Mouse (Mus musculus) CH12F3 (cell line): ENCODE measurements around the gene Adgrf3.

Source experiments
- in situ Hi-C: fragments of 300-500 bp; cut with MboI; formaldehyde crosslinking; loops from 2 replicates; pipeline ENCODE4 v1.14.3; 2020; ENCODE audit warnings: low sequenced_read_pairs

Adgrf3 gene

DNA sequence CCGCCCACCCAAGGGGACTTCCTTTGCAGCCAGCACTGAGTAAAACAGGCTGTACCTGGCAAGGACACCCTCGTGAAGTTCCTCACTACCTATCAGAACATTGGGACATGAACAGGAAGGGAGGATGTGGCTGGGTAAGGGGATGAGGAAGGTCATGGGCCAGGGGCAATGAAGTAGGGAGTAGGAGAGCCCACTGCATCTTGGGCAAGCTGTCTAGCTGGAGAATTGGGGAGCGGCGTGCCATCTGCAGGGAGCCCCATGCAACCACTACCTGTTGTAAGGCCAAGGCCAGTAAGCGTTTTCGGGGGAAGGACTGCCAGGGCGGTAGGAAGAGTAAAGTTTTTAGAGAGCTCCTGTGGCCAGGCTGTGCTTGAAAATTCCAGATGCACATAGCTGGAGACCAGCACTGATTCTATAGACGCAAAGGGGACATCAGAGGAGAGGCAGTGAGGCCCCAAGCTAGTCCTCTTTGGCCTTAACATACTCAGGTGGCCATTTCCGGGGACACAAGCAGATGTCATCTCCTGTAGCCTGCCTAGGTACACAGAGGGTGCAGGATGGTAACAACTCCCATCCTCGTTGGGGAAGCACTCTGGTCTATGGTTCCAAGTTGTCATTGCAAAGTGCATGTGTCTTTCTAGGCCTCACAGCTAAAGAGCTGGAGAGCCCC lies 2.2 kb downstream of the Adgrf3 start:
- in situ Hi-C loops, result no loop called here

DNA sequence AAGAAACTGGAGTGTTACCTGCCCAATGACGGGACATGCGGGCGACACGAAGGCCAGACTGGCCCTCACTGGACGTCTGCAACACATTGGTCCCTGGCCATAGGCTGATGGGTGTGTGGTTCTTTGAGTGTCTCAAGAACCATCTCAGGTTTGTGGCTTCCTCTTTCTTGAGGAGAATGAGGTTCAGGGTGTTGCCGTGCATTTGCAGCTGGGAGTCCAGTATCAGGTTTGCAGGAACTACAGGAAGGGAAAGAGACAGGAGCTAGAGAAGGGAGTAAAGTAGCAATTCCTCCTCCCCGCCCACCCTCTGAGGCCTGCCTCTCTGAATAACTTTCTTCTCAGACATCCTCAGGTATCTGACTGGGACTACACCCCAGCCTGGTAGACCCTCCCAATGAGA lies 3.3 kb downstream of the Adgrf3 start:
- in situ Hi-C loops, result no loop called here

DNA sequence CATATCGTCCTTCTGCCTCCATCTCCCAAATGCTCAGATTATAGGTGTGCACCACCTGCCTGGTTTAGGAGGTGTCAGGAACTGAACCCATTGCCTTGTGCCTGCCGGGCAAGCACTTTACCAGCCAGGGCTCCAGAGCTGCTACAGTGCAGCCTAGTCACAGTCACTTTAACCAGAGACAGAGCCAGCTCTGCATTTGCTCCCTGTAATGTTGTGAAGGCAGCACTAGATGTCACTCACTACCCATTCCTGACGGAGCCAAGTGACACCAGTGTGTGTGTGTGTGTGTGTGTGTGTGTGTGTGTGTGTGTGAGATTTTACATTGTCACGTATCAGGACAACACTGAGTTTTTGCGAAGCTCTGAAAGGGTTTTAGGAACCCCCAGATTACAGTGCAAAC lies 4.0 kb downstream of the Adgrf3 start:
- in situ Hi-C loops, result no loop called here

DNA sequence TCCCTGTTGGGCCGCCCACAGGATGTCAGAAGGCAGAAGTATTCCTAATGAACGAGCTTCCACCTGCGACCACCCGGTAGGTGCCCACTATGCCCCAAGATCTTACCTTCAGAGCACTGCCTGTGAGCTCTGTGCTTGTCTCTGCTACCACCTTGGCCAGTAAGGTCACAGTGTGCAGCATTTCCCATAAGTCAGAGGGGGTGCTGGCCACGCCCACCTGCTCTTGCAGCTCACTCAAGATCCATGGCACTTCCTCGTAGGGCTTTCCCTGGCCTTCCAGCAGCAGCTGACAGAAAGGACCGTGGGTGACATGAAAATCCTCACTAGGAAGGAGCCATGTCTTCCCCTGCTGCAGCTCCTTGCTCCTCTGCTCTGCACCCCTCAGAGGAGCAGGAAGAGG lies 7.3 kb downstream of the Adgrf3 start:
- in situ Hi-C loops, result no loop called here

DNA sequence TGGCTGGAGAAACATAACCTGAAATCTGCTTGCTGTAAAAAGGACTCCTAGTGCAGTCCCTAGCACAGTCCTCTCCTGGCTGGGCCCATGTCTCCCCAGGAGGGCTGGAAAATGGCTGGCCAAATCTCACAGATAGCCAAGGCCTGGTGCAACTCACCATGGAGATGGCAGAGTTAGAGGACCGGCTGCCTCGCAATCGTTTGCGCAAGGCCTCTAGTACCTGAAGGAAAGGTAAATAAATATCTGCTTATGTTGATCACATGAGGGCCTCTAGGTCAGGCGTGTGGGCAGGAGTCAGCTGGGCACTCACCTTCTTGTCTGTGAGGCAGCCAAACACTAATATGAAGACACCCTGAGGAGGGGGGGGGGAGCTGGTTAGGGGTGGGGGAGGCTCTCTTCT lies 10.2 kb downstream of the Adgrf3 start:
- in situ Hi-C loops, result no loop called here

DNA sequence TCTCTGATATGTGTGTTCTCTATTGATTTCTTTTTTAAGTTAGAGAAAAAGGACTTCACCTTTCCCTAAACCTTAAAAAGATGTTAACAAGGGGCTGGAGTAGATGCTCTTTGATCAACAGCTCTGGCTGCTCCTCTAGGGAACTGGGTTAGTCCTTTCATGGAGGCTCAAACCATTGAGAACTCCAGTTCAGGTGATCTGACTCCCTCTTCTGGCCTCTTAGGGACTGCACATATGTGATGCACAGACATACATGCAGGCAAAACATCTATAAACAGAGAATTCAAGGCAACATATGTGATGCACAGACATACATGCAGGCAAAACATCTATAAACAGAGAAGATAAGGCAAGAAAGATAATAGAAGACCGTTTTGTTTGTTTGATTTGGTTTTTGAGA lies 13.1 kb downstream of the Adgrf3 start:
- in situ Hi-C loops, result no loop called here

DNA sequence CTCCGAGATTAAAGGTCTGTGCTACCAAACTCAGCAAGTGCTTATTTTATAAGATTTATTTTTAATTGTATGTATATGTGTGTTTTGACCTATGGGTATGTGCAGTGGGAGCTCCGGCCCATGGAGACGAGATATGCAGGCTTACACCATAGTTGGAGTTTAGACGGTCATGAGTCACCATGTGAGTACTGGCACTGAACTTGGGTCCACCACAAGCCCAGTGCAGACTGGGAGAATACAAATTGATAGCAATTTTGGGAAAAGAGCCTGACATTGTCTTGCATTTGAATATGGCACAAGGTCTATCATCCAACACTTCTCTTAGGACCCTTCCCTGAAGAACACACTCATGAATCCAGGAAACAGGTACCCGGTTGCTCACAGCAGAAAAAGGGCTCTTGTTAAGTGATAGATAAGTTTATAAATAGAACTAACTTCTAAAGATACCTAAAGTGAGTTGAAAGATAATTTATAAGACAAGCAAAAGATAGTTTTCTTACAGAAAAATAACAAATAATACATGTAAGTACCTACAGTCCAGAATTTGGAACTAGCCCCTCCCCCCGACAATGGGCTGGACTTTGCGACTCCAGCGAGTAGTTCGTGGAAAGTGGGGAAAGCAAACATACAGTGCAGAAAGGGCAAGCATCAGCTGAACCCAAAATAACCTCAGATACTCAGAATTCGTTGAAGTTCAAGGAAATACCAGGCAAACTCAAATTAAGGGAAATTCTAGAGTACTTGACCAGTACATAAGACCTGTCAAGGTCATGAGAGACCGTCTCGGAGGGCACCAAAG lies 17.6 kb downstream of the Adgrf3 start:
- in situ Hi-C loops, result no loop called here

DNA sequence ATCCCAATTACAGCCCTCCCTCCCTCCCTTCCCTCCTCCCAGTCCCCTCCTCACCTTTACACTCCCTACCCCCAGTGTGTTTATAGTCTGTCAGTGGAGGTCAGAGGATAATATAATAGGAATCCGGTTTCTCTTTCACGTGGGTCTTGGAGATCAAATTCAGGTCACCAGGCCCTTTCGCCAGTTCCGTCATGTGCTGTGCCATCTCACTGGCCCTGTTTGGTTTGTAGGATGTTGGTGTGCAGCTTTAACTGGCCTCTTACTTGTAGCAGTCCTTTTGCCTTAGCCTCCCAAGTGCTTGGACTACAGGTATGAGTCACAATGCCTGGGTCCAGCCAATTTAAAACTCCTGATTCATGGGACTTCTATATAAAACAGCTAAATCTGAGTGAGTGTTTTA lies 29.7 kb downstream of the Adgrf3 start:
- in situ Hi-C loops, result no loop called here

DNA sequence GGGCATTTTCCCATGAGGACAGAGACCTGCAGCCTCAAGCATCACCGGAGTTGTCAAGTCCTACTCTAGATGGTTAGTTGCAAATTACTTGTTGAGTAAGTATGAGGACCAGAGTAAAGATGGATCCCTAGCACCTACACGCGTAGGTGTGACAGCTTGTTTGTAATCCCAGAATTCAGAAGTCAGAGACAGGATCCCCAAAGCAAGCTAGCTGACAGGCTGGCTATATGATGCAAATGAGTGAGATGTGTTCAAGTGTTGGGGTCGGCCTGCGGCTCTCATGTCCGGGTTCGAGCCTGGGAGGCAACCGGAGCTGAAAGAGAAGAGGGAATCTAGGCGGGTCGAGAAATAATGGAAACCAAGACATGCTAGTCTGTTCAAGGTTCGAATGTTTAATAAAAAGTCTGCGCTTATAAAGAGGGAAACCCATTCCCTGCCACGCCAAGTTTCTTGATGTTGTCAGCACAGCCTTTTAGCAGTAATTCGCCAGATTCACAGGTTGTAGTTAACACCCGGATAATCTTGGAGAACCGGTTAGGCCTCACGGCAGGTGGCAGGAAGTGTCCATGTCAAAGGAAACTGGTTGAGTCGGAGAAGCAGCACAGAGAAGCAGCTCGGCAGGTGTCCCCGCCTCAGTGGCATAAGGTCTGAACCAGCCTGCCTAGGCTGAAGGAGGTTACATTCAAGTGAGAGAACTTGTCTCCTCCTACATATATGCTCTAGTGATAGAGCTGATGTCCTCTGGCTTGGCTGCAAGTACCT lies 32.4 kb downstream of the Adgrf3 start:
- in situ Hi-C loops, result no loop called here

DNA sequence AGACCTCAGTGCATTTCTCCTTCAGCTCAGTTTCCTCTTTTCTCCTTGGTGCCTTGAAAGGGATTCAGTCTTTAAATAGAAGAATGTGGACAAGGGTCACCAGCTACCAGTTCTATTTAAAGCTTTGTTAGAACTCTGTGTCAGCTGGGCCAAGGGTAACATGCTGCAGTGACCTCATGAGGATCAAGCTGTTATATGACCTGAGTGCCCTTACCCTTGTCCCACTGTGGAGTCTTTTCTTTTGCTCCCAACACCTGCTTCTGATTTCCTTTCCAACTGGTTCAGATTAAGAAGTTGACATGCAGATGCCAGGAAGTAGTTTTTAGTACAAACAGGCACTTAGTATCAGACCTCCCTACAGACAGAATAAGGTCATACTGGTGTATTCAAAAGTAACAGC lies 33.4 kb downstream of the Adgrf3 start:
- in situ Hi-C loops, result no loop called here

DNA sequence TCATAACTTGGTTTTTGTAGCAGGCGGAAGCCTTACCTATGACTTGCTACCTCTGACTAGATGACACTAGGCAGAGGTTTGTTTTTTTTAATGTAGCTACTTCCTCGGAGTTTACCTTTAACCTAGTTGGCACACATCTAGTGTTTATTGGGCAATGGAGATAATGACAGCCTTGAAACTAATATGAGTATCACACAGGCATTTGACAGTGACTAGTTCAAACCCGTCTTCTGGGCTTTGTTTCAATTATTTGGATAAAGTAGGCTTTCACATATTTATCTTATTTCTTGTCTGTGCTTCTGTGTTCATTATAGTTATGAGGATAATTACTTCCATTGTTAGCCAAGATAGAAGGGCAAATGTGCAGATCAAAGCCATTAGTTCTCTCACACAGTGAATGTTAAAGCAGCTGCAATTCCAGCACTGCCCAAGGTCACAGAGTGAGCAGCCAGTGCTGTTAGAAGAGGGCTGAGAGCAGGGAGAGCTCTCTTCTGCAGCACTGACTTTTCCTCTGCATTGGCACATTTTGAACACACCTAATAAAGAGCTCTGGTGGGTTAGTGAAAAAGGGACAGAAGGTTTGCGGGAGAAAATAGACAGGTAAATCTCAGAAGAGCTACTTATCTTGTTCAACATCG lies 35.1 kb downstream of the Adgrf3 start:
- in situ Hi-C loops, result no loop called here

DNA sequence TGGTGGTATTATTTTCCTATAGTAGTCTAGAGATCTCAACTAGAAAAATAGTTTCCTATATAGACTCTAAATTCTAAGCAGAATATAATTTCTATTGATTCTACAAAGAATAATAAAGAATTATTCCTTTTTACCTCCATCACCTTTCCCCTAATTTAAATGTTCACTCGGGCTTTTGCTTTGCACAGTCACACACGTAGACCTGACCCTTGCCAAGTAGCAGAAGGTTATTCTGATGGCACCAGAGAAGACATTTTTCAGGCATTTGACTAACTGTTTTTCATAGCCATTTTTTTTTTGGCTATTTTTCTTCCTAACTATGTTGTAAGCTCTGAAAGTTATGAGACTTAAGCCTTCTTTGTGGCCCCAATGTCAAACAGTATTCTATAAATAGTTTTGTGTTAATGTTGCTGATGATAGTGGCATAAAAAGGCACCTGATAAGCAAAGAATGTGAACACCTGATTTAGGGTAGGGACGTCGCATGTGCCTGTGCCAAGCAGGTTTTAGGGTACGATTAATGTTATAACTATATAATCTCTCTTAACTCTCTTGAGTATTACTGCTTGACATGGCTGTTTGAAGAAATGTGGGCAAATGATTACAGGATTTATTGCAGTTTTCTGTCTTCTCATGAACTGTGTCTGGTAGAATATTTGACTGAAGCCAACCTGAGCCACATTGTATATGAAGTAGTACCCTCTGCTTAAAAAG lies 40.1 kb downstream of the Adgrf3 start:
- in situ Hi-C loops, result no loop called here

DNA sequence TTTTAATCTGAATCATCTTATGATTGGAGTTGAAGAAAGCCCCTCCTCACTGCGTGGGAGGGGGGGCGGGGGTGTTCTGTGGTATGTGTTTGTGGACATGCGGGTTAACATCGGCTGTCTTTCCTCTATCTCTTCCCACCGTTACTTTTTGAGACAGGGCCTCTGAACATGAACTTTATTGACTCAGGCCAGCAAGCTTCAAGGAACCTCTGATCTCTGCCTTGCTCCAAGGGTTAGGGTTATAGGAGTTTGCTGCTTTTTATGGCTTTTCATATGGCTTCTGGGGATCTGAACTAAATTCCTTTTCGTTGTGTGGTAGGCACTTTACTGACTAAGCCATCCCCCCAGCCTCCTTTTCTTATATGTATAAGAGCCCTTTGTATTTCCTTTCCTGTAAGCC lies 43.2 kb downstream of the Adgrf3 start:
- in situ Hi-C loops, result no loop called here

DNA sequence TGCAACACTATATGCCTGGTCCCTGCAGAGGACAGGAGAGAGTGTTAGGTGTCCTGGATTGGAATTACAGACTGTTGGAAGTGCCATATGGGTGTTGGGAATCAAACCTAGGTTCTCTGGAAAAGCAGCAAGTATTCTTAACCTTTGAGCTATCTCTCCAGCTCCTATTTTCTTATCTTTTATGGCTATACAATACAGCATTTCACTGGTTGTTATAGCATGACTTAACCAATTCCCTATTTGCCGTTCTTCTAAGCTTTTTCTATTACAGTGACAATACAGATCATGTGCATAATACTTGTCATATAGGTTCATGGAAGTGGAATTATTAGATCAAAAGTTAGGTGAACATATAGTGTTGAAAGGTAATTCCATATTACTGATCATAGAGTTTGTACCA lies 43.7 kb downstream of the Adgrf3 start:
- in situ Hi-C loops, result no loop called here

DNA sequence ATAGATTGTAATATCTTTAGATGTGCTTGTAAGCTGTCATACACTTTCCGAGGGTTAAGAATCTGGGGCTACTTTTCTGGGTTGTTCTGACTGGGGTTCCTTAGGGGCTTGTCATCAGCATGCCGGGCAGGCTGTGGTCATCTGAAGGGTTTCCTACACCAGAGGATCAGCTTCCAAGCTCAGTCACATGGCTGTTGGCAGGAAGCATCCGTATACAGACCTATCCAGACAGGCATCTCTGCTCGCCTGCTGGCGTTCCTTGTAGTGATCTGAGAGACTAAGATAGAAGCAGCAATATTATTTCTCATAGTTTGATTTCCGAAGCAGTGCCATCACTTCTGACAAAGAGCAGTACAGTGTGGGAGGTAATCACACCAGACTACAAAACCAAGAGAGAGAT lies 45.9 kb downstream of the Adgrf3 start:
- in situ Hi-C loops, result no loop called here

DNA sequence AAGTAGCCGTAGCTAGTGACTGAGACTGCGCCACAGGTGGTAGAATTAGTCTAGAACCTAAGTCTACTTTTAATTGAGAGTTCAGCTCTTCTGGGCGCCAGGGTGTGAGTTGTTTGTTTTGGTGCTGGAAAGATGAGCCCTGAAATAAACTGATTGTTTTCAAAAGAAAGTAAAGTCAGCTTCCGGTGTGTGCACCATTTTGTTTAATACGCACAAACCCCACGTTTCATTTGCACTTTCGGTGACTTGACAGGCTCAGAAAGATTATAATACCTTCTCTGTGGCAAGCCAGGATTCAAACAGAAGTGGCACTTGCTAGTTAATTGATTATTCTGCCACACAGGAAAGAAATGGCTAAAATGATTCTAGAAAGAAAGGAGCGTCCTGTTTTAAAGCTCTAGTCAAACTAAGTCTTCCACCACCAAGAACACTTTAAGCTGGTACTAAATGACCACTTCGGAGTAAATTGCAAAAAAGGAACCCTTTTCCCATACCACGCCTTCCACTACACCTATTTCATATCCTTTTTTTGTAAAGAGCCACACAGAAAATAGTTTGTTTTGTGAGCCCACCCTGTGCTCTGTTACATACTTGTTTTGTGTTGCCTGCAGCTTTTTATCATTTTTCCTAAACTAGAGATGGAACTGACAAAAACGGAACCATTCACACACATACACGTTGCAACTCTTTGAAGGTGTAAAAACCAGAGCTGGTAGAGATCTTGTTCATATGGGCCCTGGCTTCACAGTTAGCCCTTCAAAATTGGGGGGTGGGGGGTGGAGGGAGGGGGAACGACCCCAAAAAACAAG lies 49.5 kb downstream of the Adgrf3 start:
- in situ Hi-C loops, result no loop called here

DNA sequence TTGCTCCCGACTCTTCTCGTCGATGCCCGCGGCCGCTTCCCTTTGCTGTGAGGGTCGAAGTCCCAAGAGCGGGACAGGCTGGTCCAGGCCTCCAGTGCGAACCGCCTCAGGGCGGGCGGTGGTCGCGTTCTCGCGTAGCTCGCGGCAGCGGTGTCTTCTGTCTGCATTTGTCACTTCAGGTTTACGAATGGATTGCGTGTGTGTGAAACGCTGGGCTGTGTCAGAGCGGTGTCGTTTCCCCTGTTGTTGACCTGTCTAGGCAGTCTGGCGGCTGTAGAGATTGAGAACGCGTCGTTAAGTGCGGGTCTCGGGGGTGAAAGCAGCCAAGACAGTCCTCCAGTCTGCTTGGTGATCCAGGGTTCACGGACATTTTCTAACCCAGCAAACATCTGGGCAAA lies 50.1 kb downstream of the Adgrf3 start:
- in situ Hi-C loops, result no loop called here

DNA sequence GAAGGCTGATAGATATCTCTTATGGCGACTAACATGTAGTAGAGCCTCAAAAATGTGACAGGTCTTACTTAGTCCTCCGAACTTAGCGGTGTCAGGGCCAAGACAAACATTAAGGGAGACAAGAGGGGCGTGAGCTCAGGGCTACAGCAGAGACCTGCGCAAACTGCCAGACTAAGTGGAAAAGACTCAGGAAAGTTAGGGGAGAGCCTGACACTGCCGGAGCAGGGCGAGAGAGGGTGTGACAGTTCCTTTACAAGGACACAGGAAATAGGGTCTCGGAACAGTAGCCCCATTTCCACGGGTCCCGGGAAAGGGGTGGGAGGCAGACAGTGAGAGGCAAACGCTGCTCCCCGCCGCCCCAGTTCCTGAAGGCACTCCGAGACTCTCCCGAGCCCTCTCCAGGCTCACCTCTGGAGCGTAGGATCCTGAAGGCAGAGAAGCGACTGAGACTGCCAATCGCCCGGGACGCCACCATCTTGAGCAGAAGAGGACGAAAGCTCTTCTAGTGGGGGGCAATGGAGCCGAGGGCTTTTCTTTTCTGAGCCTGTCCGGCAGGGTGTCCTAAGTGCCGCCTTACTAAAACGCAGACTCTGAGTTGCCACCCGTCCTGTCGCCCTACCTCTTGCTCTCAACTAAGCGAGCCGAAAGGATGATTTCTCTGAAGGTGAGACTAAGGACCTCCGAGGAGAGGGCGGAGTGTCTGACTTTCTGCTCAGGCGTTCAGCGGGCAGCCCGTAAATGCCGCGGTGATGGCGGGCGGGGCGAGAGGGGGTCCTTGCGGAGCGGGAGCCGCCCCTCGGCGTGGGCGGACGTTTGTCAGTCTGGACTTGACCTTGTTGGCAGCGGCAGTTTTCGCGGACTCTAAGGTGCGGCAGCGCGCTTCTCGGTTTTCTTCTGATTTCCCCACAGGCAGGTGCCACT lies 50.8 kb downstream of the Adgrf3 start, which contains the start of the genes Hadha and Hadhb:
TSS of gene Hadha (minus strand) at position 689 of the 921 bp plus-strand sequence.
TSS of gene Hadhb (plus strand) at position 775 of the 921 bp plus-strand sequence.
- in situ Hi-C loops, result no loop called here

DNA sequence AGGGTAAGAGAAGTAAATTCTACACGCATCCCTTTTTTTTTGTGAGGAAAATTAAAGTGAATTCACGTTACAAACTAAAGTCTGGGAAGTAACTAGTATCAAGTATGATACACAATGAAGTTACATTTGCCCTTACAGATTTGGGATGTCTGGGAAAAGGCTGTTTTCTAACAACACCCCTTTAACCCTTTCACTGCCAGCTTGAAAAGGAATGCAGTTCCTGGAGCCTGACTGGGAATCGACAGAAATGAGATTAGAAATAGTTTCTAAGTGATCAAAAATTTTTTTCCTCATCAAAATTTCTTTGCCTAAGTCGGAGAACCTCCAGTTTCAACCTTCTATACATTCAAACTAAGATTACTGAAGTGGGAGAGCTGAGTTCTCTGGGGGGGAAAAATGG lies 51.5 kb downstream of the Adgrf3 start:
- in situ Hi-C loops, result no loop called here
